Mouse (Mus musculus) lung, embryonic 15.5 days (tissue): ENCODE data around the gene Alppl2. TPM values are rescaled to one million over a fixed set of nuclear protein-coding genes. Genes with fewer than 3 reads are reported as not detected.

Source experiments
- ATAC-seq: fragments of 200-750 bp; cut with Nextera tagmentation; 2 replicates; pipeline ENCODE4 v1.8.0; 2017; ENCODE audit warnings: moderate number of reproducible peaks, borderline replicate concordance; ENCODE audit not compliant: low FRiP score, low TSS enrichment; ENCODE audit errors: extremely low read depth
- H3K27ac ChIP-seq: fragments of 300-500 bp; sonication (generic); 2 replicates; pipeline ENCODE4 v1.5.1; 2015; ENCODE audit warnings: moderate library complexity, mild to moderate bottlenecking, inconsistent platforms
- H3K27me3 ChIP-seq: fragments of 300-500 bp; sonication (generic); 2 replicates; pipeline ENCODE4 v1.6.1; 2015; ENCODE audit warnings: inconsistent platforms
- H3K36me3 ChIP-seq: fragments of 300-500 bp; sonication (generic); 2 replicates; pipeline ENCODE4 v1.6.1; 2015; ENCODE audit warnings: inconsistent platforms
- H3K4me1 ChIP-seq: fragments of 300-500 bp; sonication (generic); 2 replicates; pipeline ENCODE4 v1.6.1; 2015; ENCODE audit warnings: inconsistent platforms
- H3K4me2 ChIP-seq: fragments of 300-500 bp; sonication (generic); 2 replicates; pipeline ENCODE4 v1.6.1; 2015; ENCODE audit warnings: inconsistent platforms, mild to moderate bottlenecking, moderate library complexity
- H3K4me3 ChIP-seq: fragments of 300-500 bp; sonication (generic); 2 replicates; pipeline ENCODE4 v1.5.1; 2015; ENCODE audit warnings: mild to moderate bottlenecking, inconsistent platforms
- H3K9ac ChIP-seq: fragments of 300-500 bp; sonication (generic); 2 replicates; pipeline ENCODE4 v1.6.1; 2015; ENCODE audit warnings: inconsistent platforms
- H3K9me3 ChIP-seq: fragments of 300-500 bp; sonication (generic); 2 replicates; pipeline ENCODE4 v1.6.1; 2016; ENCODE audit warnings: inconsistent platforms
- WGBS: fragments of 180-500 bp; shearing (Covaris S2); methylation state at CpG from one replicate; pipeline ENCODE4 v1.1.7; 2015; 5-methylcytosine and 5-hydroxymethylcytosine counted together
- polyA plus RNA-seq: library from polyadenylated mRNA; unstranded; fragments of >200 nt; fragmentation: Nextera tagmentation; extraction: Ambion mirVana; gene quantifications from 2 replicates; pipeline ENCODE4 v1.2.1, GENCODE M21; 2015

Gene Alppl2
- polyA plus RNA-seq, 1 experiment from 2014 or later, result not detected

- Histone ChIP-seq H3K27ac (no peak overlapping the region), H3K4me1 (peaks cover 2% of the 10 kb centered on the region; the same call in 1 of the 2 replicates), H3K9ac (no peak overlapping the region), H3K27me3 (no peaks in the 10 kb centered on the region), H3K4me3 (no peak overlapping the region), H3K9me3 (no peaks in the 10 kb centered on the region), H3K4me2 (no peak overlapping the region), H3K36me3 (no peaks in the 10 kb centered on the region)
- WGBS, result 0% methylated on average over 1 of the region's 1 CpGs
- no peak for ATAC-seq
Observed at GRCm38 (mm10) chr1:87041814-87042438, 47.8 kb downstream of the Alppl2 start.

- Histone ChIP-seq H3K27me3 (no peaks in the 10 kb centered on the region), H3K36me3 (no peaks in the 10 kb centered on the region), H3K4me2 (no peak overlapping the region), H3K4me1 (peaks cover 10% of the 10 kb centered on the region), H3K9ac (no peak overlapping the region), H3K4me3 (no peak overlapping the region), H3K27ac (no peak overlapping the region), H3K9me3 (no peaks in the 10 kb centered on the region)
- ATAC-seq, result no peak
- 16% methylated on average over 3 of the region's 3 CpGs for WGBS
Observed at GRCm38 (mm10) chr1:87041119-87041518, 48.6 kb downstream of the Alppl2 start.

DNA sequence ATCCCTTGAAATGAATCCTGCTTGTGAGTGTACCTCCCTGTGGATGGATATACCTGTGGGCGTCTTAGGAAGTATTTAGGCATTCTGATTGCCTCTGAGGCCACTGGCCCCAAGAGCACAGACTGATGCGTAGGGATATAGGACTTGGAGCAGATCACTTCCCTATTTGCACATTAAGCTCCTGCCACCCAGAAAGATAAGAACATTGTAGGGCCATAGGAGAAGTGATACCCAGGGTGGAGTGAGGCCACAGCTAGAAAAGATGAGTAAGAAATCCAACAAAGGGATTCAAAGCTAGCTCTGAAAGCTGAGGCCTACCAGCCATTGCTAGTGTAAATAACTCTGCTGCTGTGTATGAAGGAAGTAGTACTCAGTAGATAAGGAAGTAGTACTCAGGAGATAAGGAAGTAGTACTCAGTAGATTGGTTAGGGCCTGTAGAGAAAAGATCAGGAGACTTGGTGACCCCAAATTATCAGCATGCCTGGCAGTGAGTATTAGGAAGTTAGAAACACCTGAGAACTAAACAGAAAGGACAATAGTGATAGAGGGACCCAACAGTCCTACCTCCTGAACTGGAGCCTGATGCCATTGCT lies 51.2 kb downstream of the Alppl2 start:
- H3K9me3 ChIP-seq, result no peaks in the 10 kb centered on the region
- H3K9ac ChIP-seq, result no peak overlapping the region
- H3K4me1 ChIP-seq, result peaks cover 26% of the 10 kb centered on the region
- H3K27ac ChIP-seq, result no peak overlapping the region
- ATAC-seq, result no peak
- no peaks in the 10 kb centered on the region for H3K36me3 ChIP-seq
- no peak overlapping the region for H3K4me2 ChIP-seq
- 93% methylated on average over 2 of the region's 2 CpGs for WGBS
- H3K27me3 ChIP-seq, result no peaks in the 10 kb centered on the region
- no peak overlapping the region for H3K4me3 ChIP-seq

Other genes with a start within 250 kb of the Alppl2 start
- gene Alpi, start 11.7 kb upstream of the Alppl2 start, polyA plus RNA-seq, result 0.06 TPM in 1 of 2 replicates, not detected in the other
- not detected in 2 replicates for gene Akp3, start 35.0 kb upstream of the Alppl2 start, polyA plus RNA-seq
- 0.36 and 1.2 TPM in 2 replicates for gene Ecel1, start 66.6 kb upstream of the Alppl2 start, polyA plus RNA-seq
- gene Prss56, start 93.4 kb upstream of the Alppl2 start, polyA plus RNA-seq, result 0.21 TPM in 1 of 2 replicates, not detected in the other
- gene Chrnd, start 100.7 kb upstream of the Alppl2 start, polyA plus RNA-seq, result 0.06 and 0.24 TPM in 2 replicates
- gene Chrng, start 114.7 kb upstream of the Alppl2 start, polyA plus RNA-seq, result 0.12 and 0.25 TPM in 2 replicates
- 161 and 163 TPM in 2 replicates for gene Eif4e2, start 124.0 kb upstream of the Alppl2 start, polyA plus RNA-seq
- 0.20 and 0.41 TPM in 2 replicates for gene Efhd1, start 174.4 kb upstream of the Alppl2 start, polyA plus RNA-seq
- 45.3 and 50.6 TPM in 2 replicates for gene Gigyf2, start 237.1 kb upstream of the Alppl2 start, polyA plus RNA-seq